Mouse (Mus musculus) MEL (cell line): Measurements from ENCODE around the gene Abhd16a. TPM values are rescaled to one million over a fixed set of nuclear protein-coding genes. Genes with fewer than 3 reads are reported as not detected.

Experiments
- DNase-seq: peaks from one replicate; pipeline ENCODE4 v3.0.0; 2011; ENCODE audit warnings: low read depth, low spot score
- H3K27ac ChIP-seq: 2 replicates; pipeline ENCODE4 v1.5.1; 2012; ENCODE audit warnings: low read depth, mild to moderate bottlenecking, control low read depth, low read length, moderate library complexity; ENCODE audit not compliant: control insufficient read depth
- H3K27me3 ChIP-seq, 2 experiments: fragments of 150-350 bp in 1 of 2; sonication (generic) in 1 of 2; 2 replicates each; pipeline ENCODE4 v1.6.1; 2012; ENCODE audit warnings: low read length in 2 of 2, mild to moderate bottlenecking in 2 of 2, improper control_type of control experiment in 1 of 2, moderate library complexity in 1 of 2; ENCODE audit not compliant: insufficient read depth in 2 of 2, control insufficient read depth in 1 of 2
- H3K36me3 ChIP-seq, 2 experiments: 2 replicates each; pipeline ENCODE4 v1.6.1; 2012 to 2014; ENCODE audit warnings: low read length in 2 of 2, improper control_type of control experiment in 1 of 2, inconsistent platforms in 1 of 2, mild to moderate bottlenecking in 1 of 2; ENCODE audit not compliant: insufficient read depth in 2 of 2, control insufficient read depth in 1 of 2
- H3K4me1 ChIP-seq, 2 experiments: fragments of 150-350 bp in 1 of 2; sonication (generic) in 1 of 2; 2 replicates each; pipeline ENCODE4 v1.6.1; 2012; ENCODE audit warnings: low read length in 2 of 2, improper control_type of control experiment in 1 of 2, mild to moderate bottlenecking in 1 of 2; ENCODE audit not compliant: insufficient read depth in 2 of 2, control insufficient read depth in 1 of 2
- H3K4me3 ChIP-seq, 2 experiments: fragments of 150-350 bp in 1 of 2; sonication (generic) in 1 of 2; 2 replicates each; pipeline ENCODE4 v1.5.1; 2012; ENCODE audit warnings: low read depth in 2 of 2, low read length in 2 of 2, mild to moderate bottlenecking in 2 of 2, moderate library complexity in 2 of 2, control low read depth in 1 of 2, improper control_type of control experiment in 1 of 2; ENCODE audit not compliant: control insufficient read depth in 1 of 2, insufficient read depth in 1 of 2
- H3K79me2 ChIP-seq: 2 replicates; pipeline ENCODE4 v1.6.1; 2012; ENCODE audit warnings: mild to moderate bottlenecking, low read length, moderate library complexity; ENCODE audit not compliant: control insufficient read depth, poor library complexity, insufficient read depth
- H3K9ac ChIP-seq: 2 replicates; pipeline ENCODE4 v1.6.1; 2012; ENCODE audit warnings: low read depth, mild to moderate bottlenecking, control low read depth, low read length, moderate library complexity; ENCODE audit not compliant: control insufficient read depth, poor library complexity, severe bottlenecking
- H3K9me3 ChIP-seq: fragments of 150-350 bp; sonication (generic); replicated peaks from 2 replicates; pipeline ENCODE4 v1.6.1; 2012; ENCODE audit warnings: mild to moderate bottlenecking, low read length, improper control_type of control experiment, moderate library complexity; ENCODE audit not compliant: insufficient read depth
- BHLHE40 ChIP-seq: IDR thresholded peaks from 2 replicates; pipeline ENCODE4 v1.6.1; 2012; ENCODE audit warnings: low read depth, mild to moderate bottlenecking, inconsistent platforms, low read length, improper control_type of control experiment, borderline replicate concordance
- CHD1 ChIP-seq: IDR thresholded peaks from 2 replicates; pipeline ENCODE4 v1.6.1; 2012; ENCODE audit warnings: low read depth, mild to moderate bottlenecking, inconsistent platforms, low read length, improper control_type of control experiment
- CTCF ChIP-seq, 3 experiments: IDR thresholded peaks in 2 of 3; conservative IDR thresholded peaks in 1 of 3; 2 replicates each; pipeline ENCODE4 v1.5.1; 2011 to 2012; ENCODE audit warnings: low read length in 3 of 3, low read depth in 2 of 3, mild to moderate bottlenecking in 2 of 3, improper control_type of control experiment in 1 of 3, inconsistent platforms in 1 of 3, mixed read lengths in 1 of 3, moderate library complexity in 1 of 3; ENCODE audit not compliant: control insufficient read depth in 1 of 3, insufficient read depth in 1 of 3, poor library complexity in 1 of 3, severe bottlenecking in 1 of 3
- EP300 ChIP-seq, 2 experiments: IDR thresholded peaks; 2 replicates each; pipeline ENCODE4 v1.6.1; 2011; ENCODE audit warnings: improper control_type of control experiment in 2 of 2, low read length in 2 of 2, low read depth in 1 of 2, mild to moderate bottlenecking in 1 of 2
- GABPA ChIP-seq: IDR thresholded peaks from 2 replicates; pipeline ENCODE4 v1.6.1; 2012; ENCODE audit warnings: low read depth, mild to moderate bottlenecking, inconsistent platforms, low read length, improper control_type of control experiment, moderate library complexity
- JUND ChIP-seq: IDR thresholded peaks from 2 replicates; pipeline ENCODE4 v1.6.1; 2011; ENCODE audit warnings: low read depth, mild to moderate bottlenecking, improper control_type of control experiment, low read length
- KAT2A ChIP-seq: conservative IDR thresholded peaks from 2 replicates; pipeline ENCODE4 v1.6.1; 2012; ENCODE audit warnings: low read depth, low read length, improper control_type of control experiment, inconsistent platforms
- MEF2A ChIP-seq: IDR thresholded peaks from 2 replicates; pipeline ENCODE4 v1.6.1; 2014; ENCODE audit warnings: low read depth, mild to moderate bottlenecking, inconsistent platforms, low read length, improper control_type of control experiment; ENCODE audit not compliant: poor library complexity, insufficient replicate concordance, severe bottlenecking; ENCODE audit errors: extremely low read depth
- MXI1 ChIP-seq: IDR thresholded peaks from 2 replicates; pipeline ENCODE4 v1.6.1; 2011; ENCODE audit warnings: mild to moderate bottlenecking, low read depth, low read length, improper control_type of control experiment
- MYB ChIP-seq: IDR thresholded peaks from 2 replicates; pipeline ENCODE4 v1.6.1; 2011; ENCODE audit warnings: mild to moderate bottlenecking, low read depth, low read length, improper control_type of control experiment
- MYC ChIP-seq: IDR thresholded peaks from 2 replicates; pipeline ENCODE4 v1.6.1; 2011; ENCODE audit warnings: low read depth, mild to moderate bottlenecking, low read length, improper control_type of control experiment, moderate library complexity
- NELFE ChIP-seq: IDR thresholded peaks from 2 replicates; pipeline ENCODE4 v1.6.1; 2011; ENCODE audit warnings: low read depth, low read length, improper control_type of control experiment
- POLR2A ChIP-seq, 2 experiments: IDR thresholded peaks; 2 replicates each; pipeline ENCODE4 v1.6.1; 2011 to 2012; ENCODE audit warnings: low read length in 2 of 2, mild to moderate bottlenecking in 2 of 2, control low read depth in 1 of 2, improper control_type of control experiment in 1 of 2, low read depth in 1 of 2, moderate library complexity in 1 of 2; ENCODE audit not compliant: control insufficient read depth in 1 of 2, insufficient read depth in 1 of 2, poor library complexity in 1 of 2
- POLR2AphosphoS2 ChIP-seq: IDR thresholded peaks from 2 replicates; pipeline ENCODE4 v1.6.1; 2011; ENCODE audit warnings: low read length, improper control_type of control experiment
- POLR2AphosphoS5 ChIP-seq: IDR thresholded peaks from 2 replicates; pipeline ENCODE4 v1.6.1; 2012; ENCODE audit warnings: low read depth, borderline replicate concordance, mild to moderate bottlenecking, inconsistent platforms, low read length, moderate library complexity, mixed read lengths
- RCOR1 ChIP-seq: IDR thresholded peaks from 2 replicates; pipeline ENCODE4 v1.6.1; 2012; ENCODE audit warnings: low read depth, mild to moderate bottlenecking, inconsistent platforms, low read length, improper control_type of control experiment
- SIN3A ChIP-seq: IDR thresholded peaks from 2 replicates; pipeline ENCODE4 v1.6.1; 2012; ENCODE audit warnings: low read length, improper control_type of control experiment, inconsistent platforms
- TAL1 ChIP-seq: IDR thresholded peaks from 2 replicates; pipeline ENCODE4 v1.6.1; 2012; ENCODE audit warnings: mild to moderate bottlenecking, inconsistent platforms, low read length, moderate library complexity, mixed read lengths
- TBP ChIP-seq: IDR thresholded peaks from 2 replicates; pipeline ENCODE4 v1.8.0; 2011; ENCODE audit warnings: low read depth, low read length, improper control_type of control experiment
- TCF12 ChIP-seq: IDR thresholded peaks from 2 replicates; pipeline ENCODE4 v1.6.1; 2014; ENCODE audit warnings: low read depth, mild to moderate bottlenecking, inconsistent platforms, low read length, improper control_type of control experiment, moderate library complexity
- USF1 ChIP-seq: IDR thresholded peaks from 2 replicates; pipeline ENCODE4 v1.6.1; 2014; ENCODE audit warnings: low read depth, mild to moderate bottlenecking, inconsistent platforms, low read length, improper control_type of control experiment, moderate library complexity
- ZC3H11A ChIP-seq: IDR thresholded peaks from 2 replicates; pipeline ENCODE4 v1.6.1; 2012; ENCODE audit warnings: low read depth, mild to moderate bottlenecking, inconsistent platforms, low read length, improper control_type of control experiment
- ZNF384 ChIP-seq: IDR thresholded peaks from 2 replicates; pipeline ENCODE4 v1.6.1; 2012; ENCODE audit warnings: low read depth, mild to moderate bottlenecking, inconsistent platforms, low read length, improper control_type of control experiment
- polyA plus RNA-seq, 2 experiments: library from polyadenylated mRNA; stranded (reverse) in 1 of 2; unstranded in 1 of 2; fragments of >175 nt in 1 of 2; fragments of >200 nt in 1 of 2; gene quantifications; 2 replicates each; pipeline versions ENCODE4 v1.2.1 to v1.2.4; 2012; ENCODE audit warnings: low replicate concordance in 2 of 2, low read depth in 1 of 2; ENCODE audit not compliant: insufficient read length in 2 of 2, insufficient read depth in 1 of 2, missing spikeins in 1 of 2
- total RNA-seq: library from RNA; depleted of rRNA; stranded (reverse); fragments of 300-350 nt; gene quantifications from 2 replicates; pipeline ENCODE4 v1.2.3, GENCODE M21; 2012

Abhd16a gene
- total and polyA plus RNA-seq, 3 experiments: 96.1 to 126 TPM; not detected in 1

DNA sequence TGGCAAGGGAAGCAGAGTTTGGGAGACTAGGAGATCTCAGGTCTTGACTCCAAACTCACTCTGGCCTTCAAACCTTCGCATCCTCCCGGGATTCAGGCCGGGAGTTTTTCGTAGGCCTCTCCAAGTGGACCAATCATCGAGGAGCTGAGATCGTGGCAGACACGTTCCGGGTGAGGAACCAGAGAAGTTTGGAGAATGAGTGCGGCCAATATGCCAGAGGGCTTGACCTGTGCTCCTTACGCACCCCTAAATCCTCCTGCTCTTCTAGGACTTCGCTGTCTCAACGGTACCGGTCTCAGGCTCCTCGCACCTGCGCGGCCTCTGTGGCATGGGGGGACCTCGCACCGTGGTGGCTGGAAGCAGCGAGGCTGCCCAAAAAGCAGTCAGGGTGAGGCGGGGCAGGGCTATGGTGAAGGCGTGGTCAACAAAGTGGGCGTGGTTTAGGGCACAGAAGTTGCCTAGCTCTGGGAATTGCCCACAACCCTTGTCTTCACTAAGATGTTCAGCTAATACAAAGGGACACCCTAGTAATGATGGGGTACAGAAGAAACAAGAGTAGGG is 28.2 kb upstream of the Abhd16a start:
- TF ChIP-seq TCF12 (no peak), MYB (no peak), POLR2AphosphoS2 (no peak), USF1 (no peak), TBP (no peak)
- Histone ChIP-seq H3K36me3 (peaks cover 6 to 8% of the 10 kb centered on the region in 2 experiments), H3K27me3 (no peaks in the 10 kb centered on the region), H3K79me2 (no peaks in the 10 kb centered on the region), H3K27ac (no peak overlapping the region), H3K9me3 (no peaks in the 10 kb centered on the region), H3K4me1 (no peaks in the 10 kb centered on the region; a peak in 1 of 4 replicates), H3K4me3 (no peak overlapping the region), H3K9ac (no peak overlapping the region)
- DNase-seq: no peak

GRCm38 (mm10) chr17:35061299-35061698 is 27.8 kb upstream of the Abhd16a start:
- H3K79me2 ChIP-seq: no peaks in the 10 kb centered on the region
- TF ChIP-seq RCOR1 (no peak), BHLHE40 (no peak), GABPA (no peak), MEF2A (no peak), TAL1 (no peak), EP300 (IDR thresholded peaks at IDR 0.05; ENCODE audit: low read depth in 1 of 2, low read length in 2 of 2) (no peak), NELFE (no peak), USF1 (no peak), CHD1 (no peak), SIN3A (no peak), JUND (no peak), ZC3H11A (no peak), POLR2AphosphoS5 (no peak), TCF12 (no peak), KAT2A (no peak), CTCF (IDR thresholded peaks at IDR 0.05 in 2 of 3, conservative IDR thresholded peaks at IDR 0.05 in 1 of 3; ENCODE audit: control insufficient read depth in 1 of 3, insufficient read depth in 1 of 3, low read depth in 2 of 3, low read length in 3 of 3, poor library complexity in 1 of 3, severe bottlenecking in 1 of 3) (no peak), MYC (no peak), MXI1 (no peak), ZNF384 (no peak), POLR2A (IDR thresholded peaks at IDR 0.05; ENCODE audit: control insufficient read depth in 1 of 2, insufficient read depth in 1 of 2, low read depth in 1 of 2, low read length in 2 of 2, poor library complexity in 1 of 2) (no peak)
- TF ChIP-seq, all 39 proteins: peak for 0
- DNase-seq: no peak
- Histone ChIP-seq H3K9ac (no peak overlapping the region), H3K9me3 (no peaks in the 10 kb centered on the region), H3K27ac (no peak overlapping the region), H3K4me3 (no peak overlapping the region), H3K36me3 (peaks cover 5 to 8% of the 10 kb centered on the region in 2 experiments), H3K4me1 (no peaks in the 10 kb centered on the region; a peak in 1 of 4 replicates), H3K27me3 (no peaks in the 10 kb centered on the region)
